Mouse (Mus musculus) lung, postnatal 0 days (tissue): Measurements from ENCODE around the gene Rora. TPM values are rescaled to one million over a fixed set of nuclear protein-coding genes. Genes with fewer than 3 reads are reported as not detected.
A peak's percentile ranks its signal among the peaks of the same experiment; 100 is the strongest.

Experiments
- ATAC-seq: fragments of 200-750 bp; cut with Nextera tagmentation; 2 replicates; pipeline ENCODE4 v1.8.0; 2017; ENCODE audit warnings: moderate library complexity
- DNase-seq: peaks from one replicate; pipeline ENCODE4 v3.0.0-alpha.2; 2016; ENCODE audit warnings: low spot score
- H3K27ac ChIP-seq: fragments of 300-500 bp; sonication (generic); 2 replicates; pipeline ENCODE4 v1.5.1; 2014; ENCODE audit warnings: antibody characterized with exemption, mild to moderate bottlenecking, low read length, mixed read lengths
- H3K27me3 ChIP-seq: fragments of 300-500 bp; sonication (generic); replicated peaks from 2 replicates; pipeline ENCODE4 v1.6.1; 2014; ENCODE audit warnings: low read length, mixed read lengths; ENCODE audit not compliant: insufficient read depth
- H3K36me3 ChIP-seq: fragments of 300-500 bp; sonication (generic); 2 replicates; pipeline ENCODE4 v1.6.1; 2014; ENCODE audit warnings: low read length, mixed read lengths; ENCODE audit not compliant: insufficient read depth
- H3K4me1 ChIP-seq: fragments of 300-500 bp; sonication (generic); 2 replicates; pipeline ENCODE4 v1.6.1; 2014; ENCODE audit warnings: antibody characterized with exemption, low read depth, low read length, mixed read lengths; ENCODE audit not compliant: insufficient read depth
- H3K4me2 ChIP-seq: fragments of 300-500 bp; sonication (generic); replicated peaks from 2 replicates; pipeline ENCODE4 v1.6.1; 2014; ENCODE audit warnings: low read depth, mild to moderate bottlenecking, low read length, moderate library complexity, mixed read lengths
- H3K4me3 ChIP-seq: fragments of 300-500 bp; sonication (generic); 2 replicates; pipeline ENCODE4 v1.5.1; 2014; ENCODE audit warnings: low read depth, low read length
- H3K9ac ChIP-seq: fragments of 300-500 bp; sonication (generic); replicated peaks from 2 replicates; pipeline ENCODE4 v1.6.1; 2014; ENCODE audit warnings: low read depth, mild to moderate bottlenecking
- H3K9me3 ChIP-seq: fragments of 300-500 bp; sonication (generic); 2 replicates; pipeline ENCODE4 v1.6.1; 2016; ENCODE audit warnings: low read length, mixed read lengths
- CTCF ChIP-seq: IDR thresholded peaks from 2 replicates; pipeline ENCODE4 v1.5.1; 2016; ENCODE audit warnings: antibody characterized with exemption, mild to moderate bottlenecking
- EP300 ChIP-seq: IDR thresholded peaks from 2 replicates; pipeline ENCODE4 v1.6.1; 2016; ENCODE audit warnings: antibody characterized with exemption, mild to moderate bottlenecking, control low read depth
- WGBS: fragments of 180-500 bp; shearing (Covaris S2); extraction: QIAGEN DNeasy Blood & Tissue Kit; methylation state at CpG from one replicate; pipeline ENCODE4 v1.1.7; 2014; 5-methylcytosine and 5-hydroxymethylcytosine counted together
- polyA plus RNA-seq: library from polyadenylated mRNA; unstranded; fragments of >200 nt; fragmentation: Nextera tagmentation; extraction: Ambion mirVana; gene quantifications from 2 replicates; pipeline ENCODE4 v1.2.1, GENCODE M21; 2015

The Rora gene
- 18.8 and 20.6 TPM in 2 replicates for polyA plus RNA-seq

- H3K27ac ChIP-seq = peak within 1 kb of the TSS; percentile 78
- peaks cover 5% of the 10 kb centered on the region; the same call in 1 of the 2 replicates for H3K4me1 ChIP-seq
- 2% methylated on average over 67 of the region's 72 CpGs for WGBS
- H3K9me3 ChIP-seq = no peaks in the 10 kb centered on the region
- TF ChIP-seq CTCF (peak; percentile 58), EP300 (no peak)
- peak within 1 kb of the TSS; percentile 85 for H3K4me2 ChIP-seq
- DNase-seq (peak; percentile 89), ATAC-seq (peak; percentile 84)
- H3K36me3 ChIP-seq = no peaks in the 10 kb centered on the region
- no peaks in the 10 kb centered on the region for H3K27me3 ChIP-seq
- peak within 1 kb of the TSS; percentile 54; the same call in 1 of the 2 replicates for H3K9ac ChIP-seq
- peak within 1 kb of the TSS; percentile 78 for H3K4me3 ChIP-seq
Observed at GRCm38 (mm10) chr9:68653211-68654038, at the start of gene Rora. Rora (plus strand) TSS chr9:68653786.

- Histone ChIP-seq H3K4me2 (no peak overlapping the region), H3K36me3 (no peaks in the 10 kb centered on the region), H3K4me3 (no peak overlapping the region), H3K27me3 (no peaks in the 10 kb centered on the region), H3K9ac (no peak overlapping the region), H3K27ac (no peak overlapping the region), H3K9me3 (no peaks in the 10 kb centered on the region), H3K4me1 (no peaks in the 10 kb centered on the region)
- TF ChIP-seq EP300 = no peak
- no peak for TF ChIP-seq CTCF
- 73% methylated on average over 9 of the region's 9 CpGs for WGBS
- DNase-seq = no peak
- no peak for ATAC-seq
Observed at GRCm38 (mm10) chr9:68614006-68614405, 39.6 kb upstream of the Rora start.

- WGBS = 54% methylated on average over 4 of the region's 4 CpGs
- TF ChIP-seq CTCF (no peak), EP300 (no peak)
- no peak for ATAC-seq
Observed at GRCm38 (mm10) chr9:68617116-68617515, 36.5 kb upstream of the Rora start.

GRCm38 (mm10) chr9:68620036-68620435 is 33.5 kb upstream of the Rora start:
- Histone ChIP-seq H3K4me2 (no peak overlapping the region), H3K36me3 (no peaks in the 10 kb centered on the region), H3K9ac (no peak overlapping the region), H3K4me1 (no peaks in the 10 kb centered on the region; the same call in 1 of the 2 replicates), H3K27ac (no peak overlapping the region), H3K27me3 (no peaks in the 10 kb centered on the region), H3K4me3 (no peak overlapping the region), H3K9me3 (no peaks in the 10 kb centered on the region)
- WGBS = 66% methylated on average over 2 of the region's 2 CpGs
- ATAC-seq = no peak
- DNase-seq = no peak
- TF ChIP-seq EP300 = no peak
- no peak for TF ChIP-seq CTCF

More at GRCm38 (mm10) chr9:68617116-68617515, 36.5 kb upstream of the Rora start:
- Histone ChIP-seq H3K4me3 (no peak overlapping the region), H3K4me2 (no peak overlapping the region), H3K36me3 (no peaks in the 10 kb centered on the region), H3K9me3 (no peaks in the 10 kb centered on the region), H3K4me1 (no peaks in the 10 kb centered on the region; the same call in 1 of the 2 replicates), H3K27ac (no peak overlapping the region), H3K27me3 (no peaks in the 10 kb centered on the region), H3K9ac (no peak overlapping the region)
- DNase-seq = no peak

GRCm38 (mm10) chr9:68620441-68620840 is 33.1 kb upstream of the Rora start:
- no peaks in the 10 kb centered on the region; the same call in 1 of the 2 replicates for H3K4me1 ChIP-seq
- no peaks in the 10 kb centered on the region for H3K36me3 ChIP-seq
- H3K9me3 ChIP-seq = no peaks in the 10 kb centered on the region
- DNase-seq = no peak
- no peak for ATAC-seq
- TF ChIP-seq CTCF (no peak), EP300 (no peak)
- no peaks in the 10 kb centered on the region for H3K27me3 ChIP-seq
- H3K9ac ChIP-seq = no peak overlapping the region
- WGBS = 43% methylated on average over 6 of the region's 6 CpGs
- no peak overlapping the region for H3K27ac ChIP-seq
- no peak overlapping the region for H3K4me2 ChIP-seq
- no peak overlapping the region for H3K4me3 ChIP-seq

GRCm38 (mm10) chr9:68624981-68625380 is 28.6 kb upstream of the Rora start:
- WGBS = 84% methylated on average over 4 of the region's 4 CpGs

More at GRCm38 (mm10) chr9:68624981-68625380, 28.6 kb upstream of the Rora start:
- Histone ChIP-seq H3K4me2 (no peak overlapping the region), H3K4me3 (no peak overlapping the region), H3K27me3 (no peaks in the 10 kb centered on the region), H3K27ac (no peak overlapping the region), H3K36me3 (no peaks in the 10 kb centered on the region), H3K9ac (no peak overlapping the region), H3K4me1 (no peaks in the 10 kb centered on the region; the same call in 1 of the 2 replicates), H3K9me3 (no peaks in the 10 kb centered on the region)
- DNase-seq (no peak), ATAC-seq (no peak)
- TF ChIP-seq CTCF (no peak), EP300 (no peak)
